Mouse (Mus musculus): ENCODE results near the gene Kmt5c. TPM values are rescaled to one million over a fixed set of nuclear protein-coding genes. Genes with fewer than 3 reads are reported as not detected.
"Not testable (repeated sequence)": the region's sequence is repeated elsewhere in the genome, so short reads cannot be mapped to it uniquely, and the experiment has no call there.

Kmt5c gene
- total RNA-seq, 1 experiment from 2014 or later: 25.1 TPM

- ATAC-seq (replicated peaks; ENCODE audit: insufficient number of reproducible peaks, low FRiP score, low TSS enrichment, poor library complexity, severe bottlenecking): peak; percentile 72
Measured at GRCm38 (mm10) chr7:4782130-4782529, 42.2 kb downstream of the Kmt5c start.

DNA sequence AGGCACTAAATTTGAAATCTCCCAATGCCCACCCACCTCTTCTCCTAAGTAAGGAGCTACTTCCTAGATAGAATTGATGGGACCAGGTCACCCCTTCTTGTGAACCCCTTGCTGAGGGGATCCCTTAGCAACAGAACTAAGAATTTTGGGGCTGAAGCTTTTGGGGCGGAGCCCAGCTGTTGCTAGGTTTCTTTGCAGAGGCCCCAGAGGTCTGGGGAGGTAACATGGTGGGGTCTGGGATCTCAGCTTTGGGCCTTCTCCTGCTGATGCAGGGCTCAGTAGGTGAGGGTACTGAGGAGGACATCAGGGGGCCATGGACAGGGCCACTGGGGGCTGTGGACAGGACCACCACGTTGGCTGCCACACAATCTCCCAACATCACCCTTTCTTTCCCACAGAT, 42.8 kb downstream of the Kmt5c start, which contains the start of the genes Il11 and Tmem190:
Gene Il11, minus strand, starts transcription at position 101 of the 400 bp plus-strand sequence.
Gene Tmem190, plus strand, starts transcription at position 179 of the 400 bp plus-strand sequence.
- no peak for ATAC-seq (replicated peaks; ENCODE audit: insufficient number of reproducible peaks, low FRiP score, low TSS enrichment, poor library complexity, severe bottlenecking)

DNA sequence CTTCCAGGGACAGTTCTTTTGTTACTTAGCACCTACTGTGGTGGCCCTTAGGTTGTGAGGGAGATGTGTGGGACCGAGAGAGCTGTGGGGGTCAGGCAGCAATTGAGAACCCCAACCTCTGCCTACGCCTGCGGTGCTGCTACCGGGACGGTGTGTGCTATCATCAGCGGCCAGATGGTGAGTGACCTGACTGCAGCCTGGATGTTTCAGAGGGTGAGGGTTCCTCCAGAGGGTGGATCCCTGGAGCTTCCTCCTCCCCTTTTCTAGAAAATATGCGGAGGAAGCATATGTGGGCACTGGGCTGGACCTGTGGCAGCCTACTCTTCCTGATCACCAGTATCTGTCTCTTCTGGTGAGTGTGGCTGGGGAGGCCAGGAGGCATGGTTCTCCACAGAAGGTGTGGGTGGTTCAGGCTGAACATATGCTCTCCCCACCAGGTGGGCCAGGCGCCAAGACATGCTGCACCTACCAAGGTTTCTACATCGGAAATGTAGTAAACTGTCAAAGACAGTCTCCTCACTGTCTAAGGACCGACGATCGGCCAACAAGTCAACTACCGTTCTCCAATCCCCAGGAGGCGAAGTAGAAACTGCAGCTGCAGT, 43.9 kb downstream of the Kmt5c start:
- ATAC-seq (replicated peaks; ENCODE audit: insufficient number of reproducible peaks, low FRiP score, low TSS enrichment, poor library complexity, severe bottlenecking): 0 out of 2 replicates have a peak, but pooled peaks have one; percentile 8

- no peak for ATAC-seq (replicated peaks; ENCODE audit: insufficient number of reproducible peaks, low FRiP score, low TSS enrichment, poor library complexity, severe bottlenecking)
Measured at GRCm38 (mm10) chr7:4788499-4789435, 48.9 kb downstream of the Kmt5c start.

DNA sequence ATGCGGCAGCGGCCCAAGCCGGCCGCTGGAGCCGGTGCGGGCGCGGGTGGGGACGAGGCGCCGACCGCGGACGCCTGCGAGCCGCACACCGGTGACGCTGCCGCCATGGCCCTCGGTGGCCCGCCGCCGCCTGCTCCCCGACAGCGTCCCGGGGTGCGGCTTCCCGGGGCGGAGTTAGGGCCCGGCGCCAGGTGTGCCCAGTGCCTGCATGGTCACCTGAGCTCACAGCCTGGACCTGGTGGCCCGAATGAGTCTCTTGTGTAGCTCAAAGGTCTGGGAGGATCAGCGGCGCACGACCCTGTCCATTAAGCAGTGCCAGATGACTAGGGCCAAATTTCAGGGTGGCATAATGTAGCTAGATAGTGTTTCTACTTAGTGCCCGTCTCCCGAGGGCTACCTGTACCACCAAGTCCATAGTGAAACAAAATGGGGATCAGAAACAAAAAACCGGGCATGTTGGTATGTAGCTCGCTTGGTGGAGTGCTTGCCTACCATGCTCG, 49.6 kb downstream of the Kmt5c start, which contains the start of gene Tmem238:
Gene Tmem238, minus strand, starts transcription at position 221 of the 500 bp plus-strand sequence.
- ATAC-seq (replicated peaks; ENCODE audit: insufficient number of reproducible peaks, low FRiP score, low TSS enrichment, poor library complexity, severe bottlenecking): no peak

DNA sequence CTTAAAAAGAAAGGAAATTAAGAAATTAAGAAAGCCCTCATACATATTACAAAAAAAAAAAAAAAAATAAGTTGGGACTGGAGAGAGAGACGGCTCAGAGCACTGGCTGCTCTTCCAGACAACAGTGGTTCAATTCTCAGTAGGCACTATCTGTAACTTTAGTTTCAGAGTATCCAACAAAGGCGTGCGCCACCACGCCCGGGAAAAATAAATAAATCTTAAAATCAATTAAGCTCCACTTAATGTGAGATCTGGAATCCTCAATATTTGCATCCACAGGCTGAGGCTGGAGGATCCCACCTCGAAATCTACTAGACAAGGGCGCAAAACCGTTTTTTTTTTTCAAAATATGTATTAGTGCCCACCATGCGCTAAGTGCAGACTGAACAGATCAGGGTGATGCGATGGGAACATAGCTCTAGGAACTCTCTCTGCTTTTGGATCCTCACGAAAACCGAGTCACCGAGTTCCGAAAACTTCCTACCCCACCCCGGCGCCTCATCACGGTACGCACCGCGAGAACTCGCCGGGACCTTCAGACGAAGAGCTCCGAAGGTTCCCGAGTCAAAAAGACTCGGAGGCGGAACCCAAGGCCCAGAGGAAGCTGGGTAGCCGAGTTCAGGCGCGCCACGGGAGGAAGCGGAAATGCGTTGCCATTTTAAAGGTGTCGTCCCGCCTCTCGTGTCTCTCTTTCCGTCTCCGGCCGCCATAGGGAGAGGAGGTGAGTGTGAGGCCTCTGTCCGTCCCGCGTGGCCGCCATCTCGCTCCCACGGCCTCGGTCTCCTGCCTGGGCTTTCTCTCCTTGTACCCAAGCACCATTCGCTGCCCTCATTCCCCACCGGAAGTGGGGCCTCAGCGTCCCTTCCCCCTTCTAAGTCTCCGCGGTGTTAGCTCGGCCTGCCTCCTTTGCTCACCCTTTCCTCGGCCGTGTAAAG, 52.6 kb downstream of the Kmt5c start, which contains the start of gene Rpl28:
Gene Rpl28, plus strand, starts transcription at position 597 of the 935 bp plus-strand sequence.
- ATAC-seq (replicated peaks; ENCODE audit: insufficient number of reproducible peaks, low FRiP score, low TSS enrichment, poor library complexity, severe bottlenecking): peak; percentile 94

GRCm38 (mm10) chr7:4793248-4793647, 53.3 kb downstream of the Kmt5c start:
- not testable (repeated sequence) for ATAC-seq (replicated peaks; ENCODE audit: insufficient number of reproducible peaks, low FRiP score, low TSS enrichment, poor library complexity, severe bottlenecking)

- no peak for ATAC-seq (replicated peaks; ENCODE audit: insufficient number of reproducible peaks, low FRiP score, low TSS enrichment, poor library complexity, severe bottlenecking)
Measured at GRCm38 (mm10) chr7:4793674-4794073, 53.8 kb downstream of the Kmt5c start.

DNA sequence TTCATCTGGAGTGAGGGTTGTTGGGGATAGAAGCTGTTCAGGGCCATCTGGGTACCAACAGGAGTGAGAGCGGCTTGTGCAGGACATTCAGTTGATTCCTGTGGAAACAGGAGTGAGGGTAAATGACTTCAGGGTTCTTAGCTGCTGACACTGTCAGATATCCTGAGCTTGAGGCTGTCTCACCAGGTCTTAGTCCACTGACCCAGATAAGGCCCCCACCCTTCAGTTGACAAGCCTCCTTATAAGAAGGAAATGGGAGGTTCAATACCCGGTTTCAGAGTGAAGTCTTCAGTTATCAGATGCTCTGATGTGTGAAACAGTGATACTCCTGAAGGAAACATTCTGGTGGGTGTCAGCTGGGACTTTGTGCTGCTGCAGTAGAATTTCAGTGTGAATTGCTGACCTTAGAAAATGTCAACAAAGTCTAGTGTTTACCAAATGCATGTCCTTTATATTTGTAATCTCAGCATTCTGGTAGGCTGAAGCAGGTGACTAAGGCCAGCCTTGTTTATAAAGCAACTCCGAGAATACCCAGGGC, 54.8 kb downstream of the Kmt5c start:
- no peak for ATAC-seq (replicated peaks; ENCODE audit: insufficient number of reproducible peaks, low FRiP score, low TSS enrichment, poor library complexity, severe bottlenecking)

- ATAC-seq (replicated peaks; ENCODE audit: insufficient number of reproducible peaks, low FRiP score, low TSS enrichment, poor library complexity, severe bottlenecking): no peak
Measured at GRCm38 (mm10) chr7:4795767-4796433, 56.0 kb downstream of the Kmt5c start.

Other genes starting within 250 kb of the Kmt5c start
- gene Ppp1r12c, start 238.4 kb upstream of the Kmt5c start, total RNA-seq (2017): 272 to 296 TPM (median 283 TPM) in 3 replicates
- not detected in 3 replicates for gene Tnnt1, start 223.7 kb upstream of the Kmt5c start, total RNA-seq (2017)
- 6.1 to 6.3 TPM in 2 of 3 replicates, not detected in the other for gene Tnni3, start 215.9 kb upstream of the Kmt5c start, total RNA-seq (2017)
- 0.85 to 2.0 TPM (median 1.8 TPM) in 3 replicates for gene Dnaaf3, start 207.7 kb upstream of the Kmt5c start, total RNA-seq (2017)
- not detected in 3 replicates for gene Syt5, start 192.6 kb upstream of the Kmt5c start, total RNA-seq (2017)
- 0.39 TPM in 1 of 3 replicates, not detected in the others for gene Ptprh, start 136.1 kb upstream of the Kmt5c start, total RNA-seq (2017)
- gene Tmem86b, start 108.7 kb upstream of the Kmt5c start, total RNA-seq (2017): 18.1 to 27.9 TPM (median 21.7 TPM) in 3 replicates
- 101 to 191 TPM (median 127 TPM) in 3 replicates for gene Ppp6r1, start 81.1 kb upstream of the Kmt5c start, total RNA-seq (2017)
- 12.9 to 47.3 TPM (median 16.6 TPM) in 3 replicates for gene Hspbp1, start 55.0 kb upstream of the Kmt5c start, total RNA-seq (2017)
- not detected in 3 replicates for gene Brsk1, start 49.5 kb upstream of the Kmt5c start, total RNA-seq (2017)
- 5.6 to 6.8 TPM (median 6.4 TPM) in 3 replicates for gene Tmem150b, start 14.9 kb upstream of the Kmt5c start, total RNA-seq (2017)
- 4.7 TPM in 1 of 3 replicates, not detected in the others for gene Cox6b2, start 13.0 kb downstream of the Kmt5c start, total RNA-seq (2017)
- not detected in 3 replicates for gene Fam71e2, start 31.2 kb downstream of the Kmt5c start, total RNA-seq (2017)
- gene Il11, start 42.7 kb downstream of the Kmt5c start, total RNA-seq (2017): not detected in 3 replicates
- gene Tmem190, start 42.8 kb downstream of the Kmt5c start, total RNA-seq (2017): not detected in 3 replicates
- 0.53 to 1.5 TPM (median 1.2 TPM) in 3 replicates for gene Tmem238, start 49.5 kb downstream of the Kmt5c start, total RNA-seq (2017)
- gene Rpl28, start 52.8 kb downstream of the Kmt5c start, total RNA-seq (2017): 260 to 549 TPM (median 279 TPM) in 3 replicates
- gene Ube2s, start 72.5 kb downstream of the Kmt5c start, total RNA-seq (2017): 96.9 to 129 TPM (median 127 TPM) in 3 replicates
- gene Shisa7, start 104.6 kb downstream of the Kmt5c start, total RNA-seq (2017): 0.11 TPM in 1 of 3 replicates, not detected in the others
- gene Isoc2b, start 130.1 kb downstream of the Kmt5c start, total RNA-seq (2017): 7.1 to 45.7 TPM (median 35.7 TPM) in 3 replicates
- gene Isoc2a, start 137.0 kb downstream of the Kmt5c start, total RNA-seq (2017): 4.5 to 8.4 TPM (median 7.9 TPM) in 3 replicates
- not detected in 3 replicates for gene Gm36210, start 166.4 kb downstream of the Kmt5c start, total RNA-seq (2017)
- gene Zfp628, start 175.1 kb downstream of the Kmt5c start, total RNA-seq (2017): 2.6 to 6.0 TPM (median 5.9 TPM) in 3 replicates
- gene Nat14, start 181.9 kb downstream of the Kmt5c start, total RNA-seq (2017): 0.49 TPM in 1 of 3 replicates, not detected in the others
- gene Ssc5d, start 185.7 kb downstream of the Kmt5c start, total RNA-seq (2017): not detected in 3 replicates
- not detected in 3 replicates for gene Sbk2, start 224.3 kb downstream of the Kmt5c start, total RNA-seq (2017)
- not detected in 3 replicates for gene Sbk3, start 231.1 kb downstream of the Kmt5c start, total RNA-seq (2017)

Data from monocyte, adult 5-6 weeks (primary cell).